Mouse (Mus musculus): ENCODE results near the gene Ttpal.
"Not testable (repeated sequence)": the region's sequence is repeated elsewhere in the genome, so short reads cannot be mapped to it uniquely, and the experiment has no call there.

Gene Ttpal

GRCm38 (mm10) chr2:163592084-163592483 lies 10.0 kb upstream of the Ttpal start:
- peak; percentile 57 for DNase-seq (ENCODE audit: low read depth)

DNA sequence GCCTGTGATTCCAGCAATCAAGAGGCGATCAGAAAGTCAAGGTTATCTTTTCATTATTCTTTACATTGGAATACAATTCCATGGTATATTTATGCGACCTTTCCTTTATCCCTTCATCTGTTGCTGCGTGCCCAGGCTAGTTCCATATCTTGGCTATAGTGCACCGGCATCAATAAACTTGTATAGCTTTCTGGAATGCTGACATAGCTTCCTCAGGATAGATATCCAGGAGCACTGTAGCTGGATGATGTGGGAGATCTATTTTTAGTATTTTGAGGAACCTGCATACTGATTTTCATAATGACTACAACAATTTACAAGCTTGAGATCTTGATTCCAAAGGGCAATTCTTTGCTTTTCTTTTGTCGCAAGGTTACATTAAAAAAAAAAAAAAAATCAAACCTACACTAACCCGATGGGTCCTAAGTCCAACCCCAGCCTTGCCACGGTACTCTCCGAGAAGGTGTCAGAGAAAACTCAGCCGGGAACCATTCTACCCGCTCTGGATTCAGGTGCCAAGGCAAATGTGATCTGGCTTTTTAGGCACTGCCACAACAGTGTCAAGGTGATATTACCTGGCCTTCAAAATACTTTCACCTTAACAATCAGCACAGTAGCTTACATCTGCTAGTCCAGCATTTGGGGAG lies 8.4 kb upstream of the Ttpal start:
- no peak for DNase-seq (ENCODE audit: low read depth)

DNA sequence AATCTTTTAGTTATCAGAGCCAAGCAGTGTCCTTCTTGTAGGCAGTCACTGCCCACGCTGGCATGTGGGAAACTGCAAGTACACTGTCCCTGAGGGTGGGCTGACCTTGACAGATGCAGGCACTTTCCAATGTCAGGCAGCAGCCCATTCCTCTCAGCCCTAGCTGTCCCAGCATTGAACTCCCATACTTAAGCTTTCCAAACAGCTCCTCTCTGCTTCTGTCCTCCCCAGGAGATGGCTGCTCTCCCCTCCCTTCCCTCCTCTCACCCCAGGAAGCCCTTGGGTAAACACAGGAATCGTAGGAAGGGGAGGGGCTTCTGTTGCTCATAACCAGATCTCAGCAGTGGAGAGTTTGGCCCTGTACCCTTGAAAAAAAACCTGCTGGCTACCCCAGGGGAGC lies 7.0 kb upstream of the Ttpal start:
- DNase-seq (ENCODE audit: low read depth) = peak; percentile 41

- peak; percentile 71 for DNase-seq (ENCODE audit: low read depth)
Observed at GRCm38 (mm10) chr2:163596057-163596872, 5.8 kb upstream of the Ttpal start.

DNA sequence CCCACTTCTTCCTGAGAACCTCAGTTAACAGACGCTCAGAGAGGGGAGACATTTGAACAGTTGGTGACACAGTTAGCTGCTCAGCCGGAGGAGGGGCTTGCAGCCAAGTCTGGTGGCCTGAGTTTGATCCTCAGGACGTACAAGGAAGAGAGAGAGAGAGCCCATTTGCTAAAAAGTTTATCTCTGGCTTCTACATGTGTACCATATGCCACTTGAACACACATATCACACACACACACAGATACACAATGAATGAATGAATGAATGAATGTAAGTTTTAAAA lies 5.3 kb upstream of the Ttpal start:
- no peak for DNase-seq (ENCODE audit: low read depth)

DNA sequence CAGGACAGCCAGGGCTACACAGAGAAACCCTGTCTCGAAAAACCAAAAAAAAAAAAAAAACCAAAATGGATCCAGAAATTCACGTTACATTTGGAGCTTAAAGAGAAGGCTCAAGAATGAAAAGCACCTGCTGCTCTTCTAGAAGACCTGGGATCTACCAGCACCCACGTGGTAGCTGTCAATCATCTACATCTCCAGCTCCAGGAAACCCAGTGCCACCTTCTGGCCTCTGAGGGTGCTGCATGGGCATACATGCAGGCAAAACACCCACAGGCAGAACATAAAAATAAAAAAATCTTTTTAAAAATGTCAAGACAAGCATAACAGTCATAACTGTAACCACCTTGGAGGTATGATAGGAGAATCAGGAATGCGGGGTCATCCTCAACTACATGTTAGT lies 4.5 kb upstream of the Ttpal start:
- peak; percentile 82 for DNase-seq (ENCODE audit: low read depth)

DNA sequence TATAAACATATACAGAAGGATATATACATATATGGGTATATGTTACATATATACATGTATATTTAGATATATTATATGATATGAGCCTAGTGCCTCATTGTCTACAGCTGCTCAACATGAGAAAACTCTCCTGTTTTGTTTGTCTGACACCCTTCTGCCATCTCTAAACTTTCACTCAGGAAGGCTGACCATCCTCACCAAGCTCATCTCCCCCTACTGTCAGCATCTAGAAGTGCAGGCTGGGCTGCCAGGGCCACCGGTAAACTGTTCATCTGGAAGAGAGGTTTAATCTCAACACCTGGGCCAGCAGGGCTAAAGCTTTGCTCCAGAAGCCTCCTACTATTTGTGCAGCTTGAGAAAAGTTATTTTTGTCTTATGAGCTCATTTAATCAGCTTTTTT lies 2.9 kb upstream of the Ttpal start:
- peak; percentile 69 for DNase-seq (ENCODE audit: low read depth)

DNA sequence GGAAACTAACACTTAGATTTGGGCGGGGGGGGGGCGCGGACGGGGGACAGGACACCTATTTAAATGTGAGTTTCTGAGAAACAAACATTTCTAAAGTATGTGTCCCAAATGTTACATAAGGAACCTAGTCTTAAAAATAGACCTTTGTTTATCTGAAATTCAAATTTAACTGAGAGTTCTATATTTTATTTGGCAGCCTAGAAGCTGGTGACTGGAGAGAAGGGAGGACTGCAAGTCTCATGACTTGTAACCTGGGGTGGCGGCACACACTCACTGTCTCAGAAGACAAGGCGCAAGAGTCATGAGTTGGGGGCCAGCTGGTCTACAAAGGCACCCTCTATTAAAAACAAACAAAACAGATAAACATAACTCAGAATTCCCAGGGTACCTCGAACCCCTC lies 1.0 kb upstream of the Ttpal start:
- no peak for DNase-seq (ENCODE audit: low read depth)

DNA sequence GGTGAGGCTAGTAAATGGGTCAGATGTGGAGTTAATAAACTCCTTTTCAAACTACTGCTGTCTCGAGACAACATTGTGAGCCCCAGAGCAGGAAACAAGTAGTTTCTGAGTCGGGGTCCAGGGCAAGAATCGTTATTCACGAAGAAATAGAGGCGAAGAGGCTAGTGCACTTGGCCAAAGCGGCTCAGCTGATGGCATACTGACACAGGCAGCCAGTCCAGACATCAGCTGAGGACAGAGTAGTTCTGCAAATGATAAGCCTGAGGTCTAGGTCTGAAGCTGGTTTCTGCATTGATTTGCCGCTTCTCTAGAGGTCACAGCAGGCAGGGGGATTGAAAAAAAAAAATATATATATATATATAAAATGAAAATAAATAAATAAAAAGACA lies 408 bp upstream of the Ttpal start:
- DNase-seq (ENCODE audit: low read depth) = no peak

DNA sequence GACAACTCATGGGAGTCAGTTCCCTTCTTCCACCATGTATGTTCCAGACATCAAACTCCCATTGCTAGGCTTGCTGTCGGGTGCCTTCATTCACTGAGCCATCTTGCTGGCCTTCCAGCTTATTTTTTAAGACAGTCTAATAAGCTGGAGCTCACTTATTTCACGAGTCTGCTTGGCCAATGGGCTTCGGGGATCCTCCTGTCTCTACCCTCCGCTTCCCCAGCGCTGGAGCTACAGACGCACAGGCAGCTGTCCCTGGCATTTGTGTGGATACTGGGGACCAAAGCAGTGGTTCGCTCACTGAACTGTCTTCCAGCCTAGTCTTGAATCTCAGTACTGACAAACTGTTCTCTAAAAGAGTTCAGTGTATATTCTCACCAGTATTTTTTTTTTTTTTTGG lies 4.0 kb downstream of the Ttpal start:
- no peak for DNase-seq (ENCODE audit: low read depth)

- no peak for DNase-seq (ENCODE audit: low read depth)
Observed at GRCm38 (mm10) chr2:163608008-163608407, 5.9 kb downstream of the Ttpal start.

DNA sequence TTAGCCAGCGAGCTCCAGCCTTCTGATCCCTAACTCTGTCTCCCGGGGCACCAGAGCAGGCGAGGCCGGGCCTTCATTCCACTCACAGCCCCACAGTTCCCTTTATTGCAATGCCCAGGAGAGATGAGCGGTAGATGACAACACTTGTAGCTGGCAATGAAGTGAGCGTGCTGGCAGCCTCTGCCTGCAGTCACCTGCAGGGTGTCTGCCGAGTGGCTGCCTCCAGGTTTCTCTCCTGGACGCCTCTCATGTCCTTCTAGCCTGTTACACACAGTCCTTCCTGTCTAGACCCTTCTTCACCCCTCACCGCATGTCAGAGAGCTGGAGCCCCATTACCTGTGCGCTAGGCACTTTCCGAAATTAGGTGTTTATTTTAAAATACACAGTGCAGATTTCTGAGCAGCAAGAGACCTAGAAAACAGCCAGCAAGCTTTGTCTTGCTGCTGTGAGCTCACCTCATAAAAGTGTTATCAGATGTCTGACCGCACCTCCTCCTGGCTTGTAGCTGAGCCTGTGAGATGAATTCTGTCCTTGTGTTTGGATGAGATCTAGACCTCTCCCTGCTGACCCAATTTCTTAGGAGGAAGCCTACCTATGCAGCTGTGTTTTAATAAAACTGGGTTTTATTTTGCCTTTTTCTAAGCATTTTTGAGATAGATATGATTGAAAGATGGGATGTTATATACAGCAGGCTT lies 7.3 kb downstream of the Ttpal start:
- DNase-seq (ENCODE audit: low read depth) = no peak

DNA sequence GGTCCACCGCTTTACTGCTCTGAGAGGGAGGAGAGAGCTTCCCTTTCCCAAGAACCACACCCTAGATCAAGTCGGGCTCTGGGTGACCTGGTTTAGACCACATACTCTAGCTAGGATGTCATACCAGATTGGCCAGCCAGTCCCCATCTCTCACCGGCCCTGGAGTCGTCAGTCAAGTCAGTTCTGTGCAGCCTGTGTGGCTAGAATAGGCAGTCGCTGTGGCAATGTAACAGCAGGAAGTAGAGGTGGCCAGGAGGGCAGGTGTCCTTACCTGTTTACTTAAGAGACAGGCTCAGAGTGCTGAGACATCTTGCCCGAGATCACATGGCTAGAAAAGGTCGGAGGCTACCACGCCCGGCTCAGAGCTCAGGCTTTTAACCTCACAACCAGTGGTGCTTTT lies 9.1 kb downstream of the Ttpal start:
- DNase-seq (ENCODE audit: low read depth) = no peak

GRCm38 (mm10) chr2:163613206-163613605 lies 11.1 kb downstream of the Ttpal start:
- no peak for DNase-seq (ENCODE audit: low read depth)

- no peak for DNase-seq (ENCODE audit: low read depth)
Observed at GRCm38 (mm10) chr2:163613990-163614389, 11.9 kb downstream of the Ttpal start.

DNA sequence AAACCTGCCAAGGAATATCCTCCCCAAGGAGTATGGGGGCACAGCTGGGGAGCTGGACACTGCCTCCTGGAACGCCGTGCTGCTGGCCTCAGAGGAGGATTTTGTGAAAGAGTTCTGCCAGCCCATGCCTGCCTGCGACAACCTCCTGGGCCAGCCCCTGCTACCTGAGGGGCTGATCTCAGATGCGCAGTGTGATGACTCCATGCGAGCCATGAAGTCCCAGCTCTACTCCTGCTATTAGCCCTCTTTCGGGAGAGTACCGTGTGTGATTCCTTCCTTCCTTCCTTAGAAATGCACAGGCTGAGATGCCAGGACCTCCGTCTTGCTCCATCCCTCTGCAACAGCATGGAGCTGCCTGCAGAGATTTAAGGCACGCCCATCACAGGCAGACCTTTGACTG lies 13.3 kb downstream of the Ttpal start:
- no peak for DNase-seq (ENCODE audit: low read depth)

DNA sequence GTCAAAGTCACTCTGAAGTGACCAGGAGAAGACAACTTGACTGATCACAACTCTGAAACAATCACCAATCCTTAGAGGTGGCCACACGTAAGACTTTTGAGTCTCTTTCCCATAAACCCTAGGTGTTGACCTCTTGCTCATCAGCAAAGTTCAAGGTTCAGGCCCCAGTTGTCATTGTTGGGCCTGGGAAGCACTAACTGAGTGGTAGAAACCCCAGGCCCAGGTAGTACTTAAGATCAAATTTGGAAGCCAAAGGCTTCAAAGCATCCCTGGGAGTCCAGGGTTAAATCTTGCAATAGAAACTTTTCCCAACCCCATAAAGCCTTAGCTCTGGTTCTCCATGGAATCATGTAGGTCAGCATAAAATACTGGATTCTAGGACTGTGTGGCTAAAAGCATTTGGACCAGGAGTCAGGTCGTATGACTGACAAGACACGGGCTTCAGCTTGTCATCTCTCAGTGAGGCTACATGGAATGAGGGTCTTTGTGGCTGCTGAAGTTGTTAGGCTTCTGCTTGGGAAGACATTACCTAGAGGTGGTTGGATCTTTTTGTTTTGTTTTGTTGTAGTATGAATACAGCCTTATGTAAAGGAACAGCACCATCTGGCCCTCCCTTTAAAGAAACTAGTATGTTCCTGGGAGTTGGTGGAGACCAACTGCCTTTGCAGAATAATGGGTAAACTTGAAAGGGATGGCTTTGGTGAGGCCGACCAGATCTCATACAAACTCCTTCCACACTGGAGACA lies 14.0 kb downstream of the Ttpal start:
- no peak for DNase-seq (ENCODE audit: low read depth)

GRCm38 (mm10) chr2:163616652-163617227 lies 14.6 kb downstream of the Ttpal start:
- DNase-seq (ENCODE audit: low read depth) = peak; percentile 56

GRCm38 (mm10) chr2:163617232-163617863 lies 15.2 kb downstream of the Ttpal start:
- DNase-seq (ENCODE audit: low read depth) = no peak

- no peak for DNase-seq (ENCODE audit: low read depth)
Observed at GRCm38 (mm10) chr2:163617874-163618273, 15.8 kb downstream of the Ttpal start.

DNA sequence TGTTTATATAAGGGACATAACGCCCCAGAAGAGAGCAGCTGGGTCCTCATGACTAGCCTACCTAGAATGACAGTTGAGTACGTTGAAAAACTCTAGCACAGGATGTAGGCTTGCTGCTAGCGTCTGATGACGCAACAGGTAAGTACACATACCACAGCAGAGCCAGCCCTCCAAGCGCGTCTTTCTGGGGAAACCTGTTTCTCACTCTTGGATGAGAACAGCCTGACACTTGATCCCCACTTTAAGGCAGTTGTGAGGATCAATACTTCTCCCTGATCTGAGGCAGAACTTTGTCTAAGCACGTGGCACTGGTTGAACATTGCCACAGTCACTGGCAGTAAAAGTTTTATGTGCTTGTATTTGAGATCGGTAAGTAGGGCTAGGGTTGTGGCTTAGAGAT lies 18.3 kb downstream of the Ttpal start:
- peak; percentile 72 for DNase-seq (ENCODE audit: low read depth)

GRCm38 (mm10) chr2:163621401-163621800 lies 19.3 kb downstream of the Ttpal start:
- DNase-seq (ENCODE audit: low read depth) = not testable (repeated sequence)
